Mouse (Mus musculus): ENCODE results near the gene Tmem150a.

The Tmem150a gene

DNA sequence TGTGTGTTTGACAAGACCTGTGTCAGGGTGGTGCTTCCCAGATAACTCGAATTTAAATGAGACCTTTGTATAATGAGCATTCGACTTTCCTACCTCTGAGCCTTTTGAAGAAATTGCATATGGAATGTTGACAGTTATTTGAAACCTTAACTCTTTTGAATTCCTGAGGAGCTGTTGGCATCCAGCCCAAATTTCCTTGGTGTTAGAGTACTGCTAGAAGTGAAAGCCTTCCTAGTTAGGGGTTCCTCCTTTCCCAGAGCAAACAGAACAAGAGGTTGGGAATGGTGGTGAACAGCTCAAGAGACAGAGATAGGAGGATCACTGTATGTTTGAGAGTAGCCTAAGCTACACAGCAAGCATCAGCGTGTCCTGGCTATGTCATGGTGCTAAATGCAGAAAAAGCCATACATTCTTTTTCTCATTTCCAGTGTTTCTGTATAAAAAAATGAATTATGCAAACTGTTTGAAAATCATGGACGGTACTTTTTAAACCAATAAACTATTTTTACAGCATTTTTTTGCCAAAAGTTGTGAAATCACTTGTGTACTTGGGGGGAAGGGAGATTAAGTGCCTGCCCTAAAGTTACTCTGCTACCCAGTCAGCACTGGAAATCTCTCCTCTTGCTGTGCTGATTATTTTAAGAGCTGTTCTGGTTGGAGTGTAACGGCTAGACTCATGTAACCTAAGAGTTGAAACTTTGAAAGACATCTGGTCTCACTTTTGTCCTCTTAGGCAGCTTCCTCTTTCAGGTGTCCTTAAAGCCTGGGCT is 2.4 kb upstream of the Tmem150a start:
- no peak for DNase-seq (ENCODE audit: low read depth)

DNA sequence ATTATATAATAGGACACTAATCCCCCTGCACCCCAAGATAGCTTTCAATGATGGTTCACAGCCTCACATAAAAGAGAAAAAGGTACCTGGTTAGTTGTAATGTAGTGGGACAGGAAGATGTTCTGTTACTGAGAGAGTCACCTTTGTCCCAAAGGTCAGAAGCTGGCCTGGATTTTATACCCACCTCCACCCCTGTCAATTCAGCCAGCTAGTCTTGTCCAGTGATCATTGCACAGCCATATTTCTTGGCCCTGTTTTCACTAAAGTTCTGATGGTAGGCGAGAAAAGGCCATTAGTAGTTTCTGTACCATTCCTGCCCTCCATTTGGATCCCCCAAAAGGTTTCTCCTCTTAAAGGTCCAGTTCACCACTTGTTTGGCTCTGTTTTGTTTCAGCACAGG is 1.2 kb upstream of the Tmem150a start:
- no peak for DNase-seq (ENCODE audit: low read depth)

- no peak for DNase-seq (ENCODE audit: low read depth)
Observed at GRCm38 (mm10) chr6:72356001-72356532, 820 bp downstream of the Tmem150a start.

- no peak for DNase-seq (ENCODE audit: low read depth)
Observed at GRCm38 (mm10) chr6:72357164-72358079, 2.2 kb downstream of the Tmem150a start.

DNA sequence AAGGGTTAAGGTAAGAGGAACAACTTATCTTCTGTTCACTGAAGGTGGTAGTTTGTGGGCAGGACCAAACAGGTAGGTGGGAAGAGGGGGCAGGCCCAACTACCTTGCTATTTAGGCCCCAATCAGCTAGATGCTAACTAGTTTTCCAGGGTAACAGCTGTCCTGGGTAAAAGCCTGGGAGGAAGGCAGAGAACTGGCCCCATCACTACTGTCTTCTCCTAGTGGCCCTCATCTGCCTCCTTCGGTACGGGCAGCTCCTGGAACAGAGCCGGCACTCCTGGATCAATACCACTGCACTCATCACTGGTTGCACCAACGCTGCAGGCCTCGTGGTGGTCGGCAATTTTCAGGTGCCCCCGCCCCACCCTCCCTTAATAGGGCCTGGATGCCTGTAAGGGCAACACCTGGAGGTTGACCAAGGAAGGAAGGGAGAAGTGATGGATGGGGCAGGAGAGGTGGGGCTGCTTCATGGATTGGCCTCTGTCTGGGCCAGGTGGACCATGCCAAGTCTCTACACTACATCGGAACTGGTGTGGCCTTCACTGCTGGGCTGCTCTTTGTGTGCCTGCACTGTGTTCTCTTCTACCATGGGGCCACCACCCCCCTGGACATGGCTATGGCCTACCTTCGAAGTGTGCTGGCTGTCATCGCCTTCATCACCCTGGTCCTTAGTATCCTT is 3.0 kb downstream of the Tmem150a start:
- DNase-seq (ENCODE audit: low read depth), result no peak

GRCm38 (mm10) chr6:72359343-72359742 is 4.1 kb downstream of the Tmem150a start:
- DNase-seq (ENCODE audit: low read depth), result no peak

GRCm38 (mm10) chr6:72359891-72360598 is 4.8 kb downstream of the Tmem150a start:
- DNase-seq (ENCODE audit: low read depth), result no peak

- no peak for DNase-seq (ENCODE audit: low read depth)
Observed at GRCm38 (mm10) chr6:72360599-72360935, 5.3 kb downstream of the Tmem150a start.

GRCm38 (mm10) chr6:72361121-72361551 is 5.9 kb downstream of the Tmem150a start:
- DNase-seq (ENCODE audit: low read depth), result no peak

DNA sequence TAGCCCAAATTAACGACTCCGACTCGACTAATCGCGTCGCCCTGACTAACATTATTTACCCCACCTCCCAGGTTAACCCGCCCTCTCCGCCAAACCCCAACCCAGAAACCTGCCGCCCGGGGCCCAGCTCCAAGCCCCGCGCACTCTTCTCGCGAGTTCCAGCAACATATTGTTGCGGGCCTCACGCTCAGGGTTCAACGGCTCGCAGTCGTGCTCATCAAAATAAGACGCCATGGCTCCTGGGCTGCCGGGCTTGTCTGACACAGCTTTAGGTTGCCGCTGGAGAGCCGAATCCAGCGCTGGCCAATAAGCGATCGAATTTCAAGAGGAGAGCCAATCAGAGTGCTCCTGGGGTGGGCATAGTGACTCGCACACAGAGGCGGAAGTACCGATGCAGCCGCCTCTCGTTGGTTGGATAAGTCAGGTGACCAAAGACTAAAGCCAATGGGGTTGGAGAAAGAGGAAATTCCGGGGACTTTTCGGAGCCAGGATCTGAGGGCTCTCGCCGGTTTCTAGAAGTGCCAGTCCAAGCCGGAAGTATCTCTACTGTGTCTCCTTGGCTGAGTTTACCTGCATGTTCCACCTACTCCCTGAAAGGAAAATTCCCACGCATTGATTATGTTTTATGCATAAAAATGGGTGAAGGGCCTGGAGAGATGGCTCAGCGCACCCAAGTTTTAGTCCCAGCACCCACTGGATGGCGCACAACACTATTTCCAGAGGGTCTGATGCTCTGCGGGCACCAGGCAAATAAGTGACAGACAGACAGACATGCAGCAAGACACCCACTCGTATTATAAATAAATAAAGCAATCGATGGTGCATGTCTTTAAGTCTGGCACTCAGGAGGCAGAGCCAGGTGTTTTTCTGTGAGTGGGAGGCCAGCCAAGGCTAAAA is 7.1 kb downstream of the Tmem150a start:
- DNase-seq (ENCODE audit: low read depth), result peak; percentile 97

GRCm38 (mm10) chr6:72364009-72364408 is 8.8 kb downstream of the Tmem150a start:
- DNase-seq (ENCODE audit: low read depth), result no peak

DNA sequence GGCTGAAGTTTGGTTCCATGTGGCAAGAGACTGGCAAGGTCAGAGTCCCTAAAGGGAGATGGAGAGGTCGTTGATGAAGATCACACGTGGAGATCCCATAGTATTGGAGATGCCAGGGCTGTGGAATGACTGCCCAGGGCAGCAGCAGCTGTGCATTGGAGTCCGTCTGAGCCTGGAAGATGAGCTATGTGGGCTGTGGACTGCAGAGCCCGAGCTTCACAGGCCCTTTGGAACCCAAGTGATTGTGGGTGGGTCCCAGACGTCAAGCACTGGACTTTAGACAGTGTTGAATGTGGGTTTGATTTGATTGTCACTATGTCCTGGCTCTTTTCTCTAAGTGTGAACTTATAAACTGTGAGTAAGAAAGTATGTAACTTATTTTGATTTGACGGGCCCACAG is 9.7 kb downstream of the Tmem150a start:
- no peak for DNase-seq (ENCODE audit: low read depth)

- no peak for DNase-seq (ENCODE audit: low read depth)
Observed at GRCm38 (mm10) chr6:72366304-72366703, 11.1 kb downstream of the Tmem150a start.

DNA sequence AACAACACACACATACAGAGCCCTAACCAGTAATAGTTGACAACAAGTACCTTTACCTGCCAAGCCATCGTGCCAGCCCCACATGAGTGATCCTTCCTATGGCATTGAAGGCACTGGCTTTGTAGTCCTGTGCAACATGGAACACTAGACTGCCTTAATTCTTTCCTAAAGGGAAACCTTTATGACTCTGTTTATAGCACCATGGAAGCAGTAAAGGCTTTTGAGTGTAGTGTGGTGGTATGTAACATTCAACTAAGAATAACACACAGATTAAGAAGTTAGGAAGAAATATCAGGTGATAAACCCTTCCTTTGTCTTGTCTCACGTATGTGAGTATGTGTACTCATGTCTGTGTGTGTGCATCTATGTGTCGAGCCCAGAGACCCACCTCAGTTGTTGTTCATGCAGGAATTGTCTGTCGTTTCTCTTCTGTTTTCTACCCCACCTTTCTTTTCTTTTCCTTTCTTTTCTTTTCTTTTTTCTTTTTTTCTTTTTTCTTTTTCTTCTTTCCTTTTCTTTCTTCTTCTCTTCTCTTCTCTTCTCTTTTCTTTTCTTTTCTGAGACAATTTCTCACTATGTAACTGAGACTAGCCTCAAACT is 11.7 kb downstream of the Tmem150a start, which contains the start of gene Rnf181:
Gene Rnf181, minus strand, starts transcription at position 113 of the 600 bp plus-strand sequence.
- DNase-seq (ENCODE audit: low read depth), result no peak

DNA sequence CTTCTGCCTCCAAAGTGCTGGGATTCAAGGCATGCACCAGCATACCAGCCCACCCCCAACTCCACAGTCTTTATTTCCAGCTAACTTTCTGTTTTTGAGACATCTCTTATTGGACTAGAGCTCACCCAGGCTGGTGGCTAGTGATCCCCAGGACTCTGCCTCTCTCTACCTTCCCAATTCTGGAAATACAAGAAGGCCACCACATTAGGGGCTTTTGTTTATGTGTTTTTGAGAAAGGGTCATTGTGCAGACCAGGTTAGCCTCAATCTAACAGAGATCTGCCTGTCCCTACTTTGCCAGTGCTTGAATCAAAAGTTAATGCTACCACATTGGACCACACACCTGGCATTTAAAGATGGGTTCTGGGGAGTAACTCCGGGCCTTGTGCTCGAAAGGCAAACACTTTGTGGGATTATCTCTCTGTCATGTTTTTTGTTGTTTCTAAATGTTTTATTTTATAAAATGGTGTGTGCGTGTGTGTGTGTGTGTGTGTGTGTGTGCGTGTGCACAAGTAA is 12.3 kb downstream of the Tmem150a start:
- DNase-seq (ENCODE audit: low read depth), result no peak

- no peak for DNase-seq (ENCODE audit: low read depth)
Observed at GRCm38 (mm10) chr6:72369557-72369956, 14.3 kb downstream of the Tmem150a start.

DNA sequence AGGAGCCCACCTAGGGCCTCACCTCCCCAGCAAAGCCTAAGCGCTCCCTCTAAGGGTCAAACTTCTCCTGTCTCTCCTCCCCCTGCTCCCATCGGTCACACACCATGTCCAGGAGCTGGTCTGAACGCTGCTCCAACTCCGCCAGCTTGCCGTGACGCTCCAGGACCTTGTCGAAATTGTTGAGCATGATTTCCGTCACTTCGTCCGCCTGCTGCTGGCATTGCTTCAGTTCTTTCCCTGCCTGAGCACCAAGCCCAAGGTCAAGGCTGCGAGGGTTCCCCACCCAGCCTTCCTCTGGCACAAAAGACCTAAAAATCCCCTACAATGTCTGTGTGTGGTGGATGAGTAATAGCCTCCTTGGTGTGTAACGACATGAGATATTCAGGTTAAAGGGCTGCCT is 14.8 kb downstream of the Tmem150a start:
- no peak for DNase-seq (ENCODE audit: low read depth)

DNA sequence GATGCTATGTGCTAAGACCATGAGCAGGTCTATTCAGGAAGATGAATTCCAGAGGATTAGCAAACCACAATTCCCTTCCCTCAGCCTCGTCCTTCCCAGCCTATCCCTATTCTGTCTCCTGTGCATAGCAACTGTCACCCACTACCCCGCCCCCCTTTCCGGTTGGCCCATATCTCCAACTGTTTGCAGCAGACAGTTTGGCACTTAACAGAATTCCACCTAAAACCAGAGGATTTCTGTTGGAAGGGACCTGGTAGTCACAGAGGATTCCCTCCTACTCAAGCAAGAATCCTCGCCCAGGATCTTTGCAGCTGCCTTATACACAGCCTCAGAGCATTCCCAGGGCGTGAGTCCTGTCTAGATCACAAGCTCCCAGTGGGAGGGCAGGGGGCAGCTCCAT is 15.9 kb downstream of the Tmem150a start:
- no peak for DNase-seq (ENCODE audit: low read depth)

DNA sequence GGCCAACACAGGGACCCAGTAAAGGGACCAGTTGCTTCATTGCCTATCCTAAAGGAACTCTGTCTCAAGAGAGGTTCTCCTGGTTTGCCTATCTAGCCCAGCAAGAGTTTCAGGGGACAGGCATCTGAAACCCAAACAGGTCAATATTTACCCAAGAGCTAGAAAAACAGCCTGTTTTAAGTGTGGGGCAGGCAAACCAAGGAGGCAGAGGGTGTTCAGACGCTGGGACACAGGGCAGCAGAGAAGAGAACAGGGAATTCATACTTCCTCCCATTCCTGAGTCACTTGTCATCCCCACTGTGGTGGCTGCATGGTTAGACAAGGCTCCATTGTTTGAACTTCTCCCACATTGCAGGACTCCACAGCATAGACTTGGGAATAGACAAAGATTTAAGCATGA is 16.3 kb downstream of the Tmem150a start:
- no peak for DNase-seq (ENCODE audit: low read depth)

DNA sequence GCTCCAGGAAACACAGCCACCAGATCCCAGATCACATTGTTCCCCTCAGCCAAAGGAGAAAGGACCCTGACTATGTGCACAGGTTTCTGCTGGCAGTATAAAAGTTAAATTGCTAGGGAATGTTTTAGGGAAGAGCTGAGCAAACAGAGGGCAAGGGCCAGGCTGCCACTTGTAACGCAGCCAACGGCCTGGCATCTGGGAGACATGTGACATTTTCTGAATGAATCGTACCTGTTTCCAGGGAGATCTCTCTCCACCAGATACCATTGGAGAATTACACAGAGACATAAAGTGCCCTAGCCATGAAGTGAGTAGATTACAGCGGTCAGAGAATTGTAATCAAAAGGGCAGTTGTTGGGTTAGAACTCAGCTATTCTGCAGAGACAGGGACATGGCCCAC is 17.9 kb downstream of the Tmem150a start:
- no peak for DNase-seq (ENCODE audit: low read depth)
